Mouse (Mus musculus): ENCODE results near the gene Erc2. TPM values are rescaled to one million over a fixed set of nuclear protein-coding genes. Genes with fewer than 3 reads are reported as not detected.

The Erc2 gene
- polyA plus RNA-seq, 1 experiment from 2014 or later, result 13.7 TPM

GRCm38 (mm10) chr14:28399897-28400296, 777.7 kb downstream of the Erc2 start:
- Histone ChIP-seq H3K27me3 (no peaks in the 10 kb centered on the region), H3K27ac (no peak overlapping the region), H3K36me3 (no peaks in the 10 kb centered on the region), H3K9me3 (no peaks in the 10 kb centered on the region), H3K4me1 (peaks cover 5% of the 10 kb centered on the region; the same call in 1 of the 2 replicates), H3K4me3 (no peak overlapping the region), H3K4me2 (no peak overlapping the region), H3K9ac (no peak overlapping the region)
- no peak for ATAC-seq (ENCODE audit: insufficient number of reproducible peaks, insufficient read depth, low FRiP score, low TSS enrichment, low read depth)
- WGBS, result 88% methylated on average over 9 of the region's 9 CpGs

- peaks cover 24% of the 10 kb centered on the region for H3K4me1 ChIP-seq
- no peak for ATAC-seq (ENCODE audit: insufficient number of reproducible peaks, insufficient read depth, low FRiP score, low TSS enrichment, low read depth)
- no peaks in the 10 kb centered on the region for H3K27me3 ChIP-seq
- no peak overlapping the region for H3K4me2 ChIP-seq
- no peaks in the 10 kb centered on the region for H3K9me3 ChIP-seq
- no peaks in the 10 kb centered on the region for H3K36me3 ChIP-seq
- WGBS, result 70% methylated on average over 5 of the region's 5 CpGs
- no peak overlapping the region for H3K27ac ChIP-seq
- no peak overlapping the region for H3K4me3 ChIP-seq
- no peak overlapping the region for H3K9ac ChIP-seq
Observed at GRCm38 (mm10) chr14:28405277-28405840, 783.1 kb downstream of the Erc2 start.

- no peak overlapping the region for H3K9ac ChIP-seq
- H3K9me3 ChIP-seq, result no peaks in the 10 kb centered on the region
- H3K27me3 ChIP-seq, result no peaks in the 10 kb centered on the region
- H3K27ac ChIP-seq, result no peak overlapping the region
- peaks cover 46% of the 10 kb centered on the region for H3K4me1 ChIP-seq
- H3K4me3 ChIP-seq, result no peak overlapping the region
- H3K36me3 ChIP-seq, result no peaks in the 10 kb centered on the region
- no peak for ATAC-seq (ENCODE audit: insufficient number of reproducible peaks, insufficient read depth, low FRiP score, low TSS enrichment, low read depth)
- WGBS, result 68% methylated on average over 1 of the region's 1 CpGs
- no peak overlapping the region for H3K4me2 ChIP-seq
Observed at GRCm38 (mm10) chr14:28409390-28409789, 787.2 kb downstream of the Erc2 start.

GRCm38 (mm10) chr14:28409796-28410347, 787.6 kb downstream of the Erc2 start:
- no peak overlapping the region for H3K4me2 ChIP-seq
- WGBS, result 65% methylated on average over 4 of the region's 4 CpGs
- no peaks in the 10 kb centered on the region for H3K27me3 ChIP-seq
- 0 out of 2 replicates have a peak overlapping the region, but pooled peaks have one; percentile 48 for H3K27ac ChIP-seq
- no peak overlapping the region for H3K9ac ChIP-seq
- H3K4me3 ChIP-seq, result no peak overlapping the region
- no peaks in the 10 kb centered on the region for H3K9me3 ChIP-seq
- no peaks in the 10 kb centered on the region for H3K36me3 ChIP-seq
- H3K4me1 ChIP-seq, result peaks cover 46% of the 10 kb centered on the region
- no peak for ATAC-seq (ENCODE audit: insufficient number of reproducible peaks, insufficient read depth, low FRiP score, low TSS enrichment, low read depth)

- 46% methylated on average over 13 of the region's 13 CpGs for WGBS
- Histone ChIP-seq H3K9ac (0 out of 2 replicates have a peak overlapping the region, but pooled peaks have one; percentile 0), H3K4me3 (no peak overlapping the region), H3K27ac (0 out of 2 replicates have a peak overlapping the region, but pooled peaks have one; percentile 48), H3K4me1 (peaks cover 44% of the 10 kb centered on the region), H3K36me3 (no peaks in the 10 kb centered on the region), H3K9me3 (no peaks in the 10 kb centered on the region), H3K27me3 (no peaks in the 10 kb centered on the region), H3K4me2 (no peak overlapping the region)
- no peak for ATAC-seq (ENCODE audit: insufficient number of reproducible peaks, insufficient read depth, low FRiP score, low TSS enrichment, low read depth)
Observed at GRCm38 (mm10) chr14:28410789-28411225, 788.6 kb downstream of the Erc2 start.

- H3K4me3 ChIP-seq, result no peak overlapping the region
- no peaks in the 10 kb centered on the region for H3K27me3 ChIP-seq
- H3K9me3 ChIP-seq, result no peaks in the 10 kb centered on the region
- peak overlapping the region; percentile 53; the same call in 1 of the 2 replicates for H3K27ac ChIP-seq
- WGBS, result 64% methylated on average over 8 of the region's 8 CpGs
- H3K4me1 ChIP-seq, result peaks cover 57% of the 10 kb centered on the region
- H3K4me2 ChIP-seq, result no peak overlapping the region
- H3K9ac ChIP-seq, result no peak overlapping the region
- no peaks in the 10 kb centered on the region for H3K36me3 ChIP-seq
- no peak for ATAC-seq (ENCODE audit: insufficient number of reproducible peaks, insufficient read depth, low FRiP score, low TSS enrichment, low read depth)
Observed at GRCm38 (mm10) chr14:28412252-28412995, 790.2 kb downstream of the Erc2 start.

GRCm38 (mm10) chr14:28413516-28413915, 791.3 kb downstream of the Erc2 start:
- no peaks in the 10 kb centered on the region for H3K9me3 ChIP-seq
- H3K27me3 ChIP-seq, result no peaks in the 10 kb centered on the region
- H3K36me3 ChIP-seq, result no peaks in the 10 kb centered on the region
- H3K27ac ChIP-seq, result no peak overlapping the region
- WGBS, result 81% methylated on average over 7 of the region's 7 CpGs
- H3K4me3 ChIP-seq, result no peak overlapping the region
- no peak overlapping the region for H3K4me2 ChIP-seq
- H3K4me1 ChIP-seq, result peaks cover 68% of the 10 kb centered on the region
- no peak for ATAC-seq (ENCODE audit: insufficient number of reproducible peaks, insufficient read depth, low FRiP score, low TSS enrichment, low read depth)
- no peak overlapping the region for H3K9ac ChIP-seq

GRCm38 (mm10) chr14:28417019-28417418, 794.8 kb downstream of the Erc2 start:
- H3K36me3 ChIP-seq, result no peaks in the 10 kb centered on the region
- no peak for ATAC-seq (ENCODE audit: insufficient number of reproducible peaks, insufficient read depth, low FRiP score, low TSS enrichment, low read depth)
- peak overlapping the region; percentile 16; the same call in 1 of the 2 replicates for H3K27ac ChIP-seq
- H3K9ac ChIP-seq, result no peak overlapping the region; the same call in 1 of the 2 replicates
- WGBS, result 29% methylated on average over 8 of the region's 8 CpGs
- peaks cover 57% of the 10 kb centered on the region for H3K4me1 ChIP-seq
- no peak overlapping the region for H3K4me2 ChIP-seq
- H3K4me3 ChIP-seq, result no peak overlapping the region
- H3K9me3 ChIP-seq, result no peaks in the 10 kb centered on the region
- H3K27me3 ChIP-seq, result no peaks in the 10 kb centered on the region

- 29% methylated on average over 4 of the region's 4 CpGs for WGBS
- no peak for ATAC-seq (ENCODE audit: insufficient number of reproducible peaks, insufficient read depth, low FRiP score, low TSS enrichment, low read depth)
- Histone ChIP-seq H3K4me2 (no peak overlapping the region), H3K9ac (no peak overlapping the region), H3K4me1 (peaks cover 42% of the 10 kb centered on the region), H3K4me3 (no peak overlapping the region), H3K27ac (no peak overlapping the region), H3K27me3 (no peaks in the 10 kb centered on the region), H3K9me3 (no peaks in the 10 kb centered on the region), H3K36me3 (no peaks in the 10 kb centered on the region)
Observed at GRCm38 (mm10) chr14:28418497-28418896, 796.3 kb downstream of the Erc2 start.

GRCm38 (mm10) chr14:28419188-28419587, 797.0 kb downstream of the Erc2 start:
- no peaks in the 10 kb centered on the region for H3K27me3 ChIP-seq
- H3K4me3 ChIP-seq, result no peak overlapping the region
- H3K4me1 ChIP-seq, result peaks cover 41% of the 10 kb centered on the region
- H3K36me3 ChIP-seq, result no peaks in the 10 kb centered on the region
- H3K27ac ChIP-seq, result no peak overlapping the region
- no peaks in the 10 kb centered on the region for H3K9me3 ChIP-seq
- H3K9ac ChIP-seq, result no peak overlapping the region
- no peak overlapping the region for H3K4me2 ChIP-seq
- ATAC-seq (ENCODE audit: insufficient number of reproducible peaks, insufficient read depth, low FRiP score, low TSS enrichment, low read depth), result no peak
- WGBS, result 36% methylated on average over 9 of the region's 9 CpGs

GRCm38 (mm10) chr14:28420596-28420995, 798.4 kb downstream of the Erc2 start:
- Histone ChIP-seq H3K4me1 (peaks cover 41% of the 10 kb centered on the region), H3K4me3 (no peak overlapping the region), H3K27ac (no peak overlapping the region), H3K9me3 (no peaks in the 10 kb centered on the region), H3K4me2 (no peak overlapping the region), H3K36me3 (no peaks in the 10 kb centered on the region), H3K9ac (no peak overlapping the region), H3K27me3 (no peaks in the 10 kb centered on the region)
- 84% methylated on average over 11 of the region's 11 CpGs for WGBS
- no peak for ATAC-seq (ENCODE audit: insufficient number of reproducible peaks, insufficient read depth, low FRiP score, low TSS enrichment, low read depth)

- ATAC-seq (ENCODE audit: insufficient number of reproducible peaks, insufficient read depth, low FRiP score, low TSS enrichment, low read depth), result no peak
- Histone ChIP-seq H3K4me3 (no peak overlapping the region), H3K9me3 (no peaks in the 10 kb centered on the region), H3K9ac (no peak overlapping the region), H3K27ac (no peak overlapping the region), H3K27me3 (no peaks in the 10 kb centered on the region), H3K4me2 (no peak overlapping the region), H3K36me3 (no peaks in the 10 kb centered on the region), H3K4me1 (peaks cover 8% of the 10 kb centered on the region)
- WGBS, result 64% methylated on average over 2 of the region's 2 CpGs
Observed at GRCm38 (mm10) chr14:28426610-28427009, 804.4 kb downstream of the Erc2 start.

Measured in embryonic facial prominence, embryonic 13.5 days (tissue).